Mouse (Mus musculus) bone marrow macrophage, adult 2 months (primary cell): ENCODE measurements around the gene Sgce. TPM values are rescaled to one million over a fixed set of nuclear protein-coding genes. Genes with fewer than 3 reads are reported as not detected.

Experiments used
- H3K27ac ChIP-seq: 2 replicates; pipeline ENCODE4 v1.5.1; 2012; ENCODE audit warnings: low read depth, low read length; ENCODE audit not compliant: insufficient read depth
- H3K4me1 ChIP-seq: 2 replicates; pipeline ENCODE4 v1.6.1; 2012; ENCODE audit warnings: low read length; ENCODE audit not compliant: control insufficient read depth, insufficient read depth
- H3K4me3 ChIP-seq: 2 replicates; pipeline ENCODE4 v1.5.1; 2012; ENCODE audit warnings: mild to moderate bottlenecking, low read length, moderate library complexity; ENCODE audit not compliant: insufficient read depth
- CTCF ChIP-seq: IDR thresholded peaks from 2 replicates; pipeline ENCODE4 v1.5.1; 2012; ENCODE audit warnings: low read depth, mild to moderate bottlenecking, low read length, moderate library complexity
- POLR2A ChIP-seq: IDR thresholded peaks from 2 replicates; pipeline ENCODE4 v1.6.1; 2012; ENCODE audit warnings: mild to moderate bottlenecking, low read depth, low read length, borderline replicate concordance
- polyA plus RNA-seq: library from polyadenylated mRNA; stranded (reverse); fragments of >200 nt; gene quantifications from 2 replicates; pipeline ENCODE4 v1.2.4, GENCODE M21; 2012; ENCODE audit not compliant: missing spikeins, insufficient read depth, insufficient read length

Sgce gene
- polyA plus RNA-seq, 1 experiment, result 0.44 TPM

GRCm38 (mm10) chr6:4722739-4723138, 24.3 kb downstream of the Sgce start:
- Histone ChIP-seq H3K27ac (no peak overlapping the region), H3K4me1 (no peaks in the 10 kb centered on the region; the same call in 1 of the 2 replicates), H3K4me3 (no peak overlapping the region)
- TF ChIP-seq POLR2A, result no peak
- no peak for TF ChIP-seq CTCF

GRCm38 (mm10) chr6:4722142-4722541, 24.9 kb downstream of the Sgce start:
- no peak overlapping the region for H3K27ac ChIP-seq
- TF ChIP-seq POLR2A (no peak), CTCF (no peak)
- no peaks in the 10 kb centered on the region; the same call in 1 of the 2 replicates for H3K4me1 ChIP-seq
- H3K4me3 ChIP-seq, result no peak overlapping the region

GRCm38 (mm10) chr6:4717344-4717743, 29.7 kb downstream of the Sgce start:
- no peak overlapping the region for H3K27ac ChIP-seq
- TF ChIP-seq POLR2A (no peak), CTCF (no peak)

GRCm38 (mm10) chr6:4716171-4716570, 30.8 kb downstream of the Sgce start:
- TF ChIP-seq CTCF (no peak), POLR2A (no peak)
- Histone ChIP-seq H3K4me3 (no peak overlapping the region), H3K27ac (no peak overlapping the region), H3K4me1 (no peaks in the 10 kb centered on the region)

More at GRCm38 (mm10) chr6:4717344-4717743, 29.7 kb downstream of the Sgce start:
- Histone ChIP-seq H3K4me3 (no peak overlapping the region), H3K4me1 (no peaks in the 10 kb centered on the region)

GRCm38 (mm10) chr6:4708971-4709370, 38.0 kb downstream of the Sgce start:
- H3K4me3 ChIP-seq, result no peak overlapping the region
- peaks cover 12% of the 10 kb centered on the region for H3K4me1 ChIP-seq
- no peak for TF ChIP-seq POLR2A
- TF ChIP-seq CTCF, result no peak
- no peak overlapping the region for H3K27ac ChIP-seq

- TF ChIP-seq CTCF, result no peak
- no peak for TF ChIP-seq POLR2A
- no peak overlapping the region for H3K27ac ChIP-seq
- peaks cover 12% of the 10 kb centered on the region for H3K4me1 ChIP-seq
- H3K4me3 ChIP-seq, result no peak overlapping the region
These were observed 40.6 kb downstream of the Sgce start for GRCm38 (mm10) chr6:4706415-4706814.

- Histone ChIP-seq H3K4me3 (no peak overlapping the region), H3K27ac (no peak overlapping the region), H3K4me1 (peaks cover 6% of the 10 kb centered on the region)
- no peak for TF ChIP-seq POLR2A
- no peak for TF ChIP-seq CTCF
These were observed 43.1 kb downstream of the Sgce start for GRCm38 (mm10) chr6:4703908-4704307.

GRCm38 (mm10) chr6:4701641-4702040, 45.4 kb downstream of the Sgce start:
- TF ChIP-seq CTCF, result no peak
- TF ChIP-seq POLR2A, result no peak
- no peak overlapping the region for H3K4me3 ChIP-seq
- peaks cover 4% of the 10 kb centered on the region for H3K4me1 ChIP-seq
- H3K27ac ChIP-seq, result no peak overlapping the region

- H3K27ac ChIP-seq, result no peak overlapping the region
- no peaks in the 10 kb centered on the region for H3K4me1 ChIP-seq
- TF ChIP-seq CTCF, result no peak
- TF ChIP-seq POLR2A, result no peak
- no peak overlapping the region for H3K4me3 ChIP-seq
These were observed 51.2 kb downstream of the Sgce start for GRCm38 (mm10) chr6:4695778-4696177.

- Histone ChIP-seq H3K4me1 (no peaks in the 10 kb centered on the region), H3K4me3 (no peak overlapping the region), H3K27ac (no peak overlapping the region)
- TF ChIP-seq POLR2A (no peak), CTCF (no peak)
These were observed 52.3 kb downstream of the Sgce start for GRCm38 (mm10) chr6:4694672-4695231.
